Mouse (Mus musculus) gastrocnemius, adult 2 months (tissue): ENCODE measurements around the gene Cgas. TPM values are rescaled to one million over a fixed set of nuclear protein-coding genes. Genes with fewer than 3 reads are reported as not detected.

Experiments used
- DNase-seq: peaks from one replicate; pipeline ENCODE4 v3.0.0; 2022
- H3K27ac ChIP-seq: fragments of 200-600 bp; 2 replicates; pipeline ENCODE4 v1.8.1; 2022; ENCODE audit warnings: mild to moderate bottlenecking
- H3K4me3 ChIP-seq: fragments of 200-600 bp; 2 replicates; pipeline ENCODE4 v1.8.1; 2022; ENCODE audit warnings: mild to moderate bottlenecking, moderate library complexity
- CTCF ChIP-seq: fragments of 200-600 bp; IDR thresholded peaks from 2 replicates; pipeline ENCODE4 v1.8.1; 2022; ENCODE audit warnings: antibody characterized with exemption, mild to moderate bottlenecking, moderate library complexity
- intact Hi-C: fragments of 180-260 bp; cut with DNase I; formaldehyde crosslinking; loops from one replicate; pipeline ENCODE4 v1.15.1; 2025
- microRNA-seq: library from miRNA; unstranded; fragments of <30 nt; microRNA quantifications from one replicate; pipeline ENCODE4 v1.2.0, GENCODE M21; 2021
- total RNA-seq, 2 experiments: library from RNA; stranded (reverse); gene quantifications; 2 replicates each; pipeline ENCODE4 v1.2.3; 2021

Gene Cgas
- total RNA-seq, 2 experiments from 2014 or later = 0.08 to 0.11 TPM

DNA sequence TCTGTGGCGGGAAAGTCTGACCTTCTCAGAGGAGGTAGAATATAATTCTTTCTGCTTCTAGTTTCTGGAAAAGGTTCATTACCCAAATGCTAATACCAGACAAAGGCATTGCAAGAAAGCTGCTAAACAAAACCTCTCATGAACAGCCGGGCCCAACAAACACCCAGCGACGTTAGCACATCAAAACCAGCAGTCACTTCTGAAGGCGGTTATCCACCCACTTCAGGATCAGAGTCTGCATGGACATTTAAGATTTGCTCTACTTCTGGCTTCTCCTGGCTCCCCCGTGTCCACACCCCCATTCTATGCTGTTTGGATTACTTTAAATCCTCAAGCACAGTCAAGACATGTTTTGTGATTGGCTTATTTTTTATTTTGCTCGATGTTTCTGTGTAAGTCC is 48.4 kb downstream of the Cgas start:
- H3K27ac ChIP-seq = no peak overlapping the region
- no peak for TF ChIP-seq CTCF

GRCm38 (mm10) chr9:78393741-78394140 is 49.3 kb downstream of the Cgas start:
- H3K27ac ChIP-seq = no peak overlapping the region
- no peak for TF ChIP-seq CTCF
- H3K4me3 ChIP-seq = no peak overlapping the region
- DNase-seq = no peak
- intact Hi-C loops = no loop called here

More for the DNA sequence above, 48.4 kb downstream of the Cgas start:
- H3K4me3 ChIP-seq = no peak overlapping the region
- no peak for DNase-seq
- intact Hi-C loops = no loop called here

DNA sequence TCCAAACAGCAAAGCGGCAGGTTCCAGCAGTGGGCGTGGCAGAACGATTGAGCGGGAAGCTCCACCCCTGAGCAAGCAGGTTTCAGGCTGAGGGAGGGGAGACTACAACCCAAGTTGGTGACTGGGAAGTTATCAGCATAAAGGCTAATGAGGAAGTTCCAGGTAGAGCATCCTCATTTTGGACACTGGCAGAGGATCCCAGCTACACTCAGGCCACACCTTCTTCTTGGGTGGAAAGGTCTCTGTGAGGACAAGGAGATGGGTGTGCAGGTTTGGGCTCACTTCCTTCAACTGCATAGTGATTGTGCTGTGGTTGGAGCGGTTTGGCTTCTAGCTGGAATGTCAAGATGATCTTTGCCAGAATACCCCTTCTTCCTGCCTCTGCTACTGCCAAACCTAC is 53.1 kb downstream of the Cgas start:
- Histone ChIP-seq H3K27ac (no peak overlapping the region), H3K4me3 (no peak overlapping the region)
- no peak for TF ChIP-seq CTCF
- intact Hi-C loops = no loop called here
- no peak for DNase-seq

- DNase-seq = no peak
- no peak for TF ChIP-seq CTCF
- Histone ChIP-seq H3K27ac (no peak overlapping the region), H3K4me3 (no peak overlapping the region)
- intact Hi-C loops = no loop called here
These were observed 56.1 kb downstream of the Cgas start for GRCm38 (mm10) chr9:78386947-78387346.

GRCm38 (mm10) chr9:78385893-78386292 is 57.1 kb downstream of the Cgas start:
- Histone ChIP-seq H3K4me3 (no peak overlapping the region), H3K27ac (no peak overlapping the region)
- TF ChIP-seq CTCF = peak; percentile 49
- intact Hi-C loops = no loop called here
- no peak for DNase-seq

Small RNA genes within 50 kb of the gene (microRNA-seq; reads per million reads assigned to microRNA genes)
- not detected for gene Gm26377

Other genes starting within 250 kb of the Cgas start
- gene Gsta1, start 212.6 kb downstream of the Cgas start, total RNA-seq = under 1 TPM in 1 of 2 experiments, not detected in 1; 0.33 TPM
- not detected for gene Gm3776, start 186.1 kb downstream of the Cgas start, total RNA-seq
- gene Gm10639, start 153.3 kb downstream of the Cgas start, total RNA-seq = not detected
- not detected for gene Omt2a, start 128.4 kb downstream of the Cgas start, total RNA-seq
- gene Omt2b, start 115.6 kb downstream of the Cgas start, total RNA-seq = not detected
- gene Gsta2, start 87.4 kb downstream of the Cgas start, total RNA-seq = not detected
- not detected for gene Dppa5a, start 75.1 kb downstream of the Cgas start, total RNA-seq
- gene Ooep, start 64.5 kb downstream of the Cgas start, total RNA-seq = not detected
- not detected for gene Ddx43, start 47.5 kb downstream of the Cgas start, total RNA-seq
- gene Mto1, start 5.0 kb upstream of the Cgas start, total RNA-seq = 10 to 100 TPM; 19.8 to 22.0 TPM
- gene Gm17324, start 5.5 kb upstream of the Cgas start, total RNA-seq = not detected
- 100 to 1,000 TPM; 390 to 557 TPM for gene Eef1a1, start 45.9 kb upstream of the Cgas start, total RNA-seq
- 1 to 10 TPM; 2.7 to 2.8 TPM for gene Slc17a5, start 144.8 kb upstream of the Cgas start, total RNA-seq
- gene Cd109, start 172.3 kb upstream of the Cgas start, total RNA-seq = under 1 TPM; 0.28 to 0.81 TPM